ENCODE assay signal across 20 mouse cellular contexts in the genomic region with DNA sequence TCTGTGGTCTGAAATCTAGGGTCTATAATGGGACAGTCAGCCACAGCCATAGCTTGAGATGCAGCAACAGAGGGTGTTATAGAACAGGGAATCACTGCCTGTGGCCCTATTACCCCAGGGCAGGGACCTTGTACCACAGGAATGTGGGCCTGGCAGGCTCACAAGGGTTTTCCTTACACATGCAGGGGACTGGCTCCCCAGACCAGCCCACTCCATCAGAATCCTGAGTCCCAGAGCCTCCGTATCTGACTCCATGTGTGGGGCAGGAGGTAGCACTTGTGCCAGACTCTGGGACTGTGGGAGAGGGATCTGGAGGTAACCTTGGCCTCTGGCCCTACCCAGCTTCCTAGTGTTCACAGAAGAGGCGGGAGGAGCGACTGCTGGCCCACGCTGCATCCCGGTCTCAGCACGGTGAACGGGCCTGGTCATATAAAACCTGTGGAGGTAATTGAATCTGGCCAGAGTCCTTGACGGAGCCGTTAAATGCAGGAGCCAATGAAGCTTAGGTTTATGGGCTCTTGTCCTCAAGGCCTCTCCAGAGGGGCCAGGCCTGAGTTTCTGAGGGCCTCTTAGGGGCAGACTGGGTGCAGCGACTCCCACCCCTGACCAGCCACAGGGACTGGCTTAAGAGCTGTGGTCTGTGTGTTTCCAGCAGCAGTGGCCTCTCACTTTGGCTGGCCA.
DNase-seq lines count a peak whose midpoint lies in the region; ATAC-seq and TF ChIP-seq lines count a peak whose summit lies in the region.
"Had no signal": no experiment of that assay in that cellular context is flagged by ENCODE, and none has a peak within 500 bp of the region (broad histone marks: within the 10 kb centered on the region; RNA-seq: fewer than 3 reads in every experiment).

No protein-coding gene starts in this region.

- H3K9ac ChIP-seq in heart, embryonic 16.5 days (ENCODE audit: low read length) = 0 out of 2 replicates have a peak overlapping the region, but pooled peaks have one; percentile 12
- no peak overlapping the region for H3K9ac ChIP-seq in lung, postnatal 0 days (replicated peaks; ENCODE audit: low read depth)
- no peak overlapping the region for H3K9ac ChIP-seq in embryonic facial prominence, embryonic 15.5 days
- no peak overlapping the region for H3K9ac ChIP-seq in neural tube, embryonic 14.5 days (replicated peaks; ENCODE audit: low read depth, low read length)
- H3K9ac ChIP-seq: midbrain, embryonic 13.5 days had no signal

- no peak overlapping the region for H3K4me3 ChIP-seq in heart, embryonic 16.5 days (ENCODE audit: low read length)
- H3K4me3 ChIP-seq in heart, embryonic 10.5 days = no peak overlapping the region
- no peak overlapping the region for H3K4me3 ChIP-seq in lung, postnatal 0 days (ENCODE audit: low read depth, low read length)
- H3K4me3 ChIP-seq in embryonic facial prominence, embryonic 15.5 days (replicated peaks) = no peak overlapping the region
- no peak overlapping the region for H3K4me3 ChIP-seq in neural tube, embryonic 14.5 days (ENCODE audit: low read depth, low read length)
- H3K4me3 ChIP-seq: left cerebral cortex, adult 2 months; midbrain, embryonic 13.5 days; myocyte had no signal

- WGBS in heart, embryonic 16.5 days = 79% methylated on average over 10 of the region's 10 CpGs
- 75% methylated on average over 10 of the region's 10 CpGs for WGBS in heart, embryonic 10.5 days
- 52% methylated on average over 10 of the region's 10 CpGs for WGBS in lung, postnatal 0 days
- 52% methylated on average over 10 of the region's 10 CpGs for WGBS in embryonic facial prominence, embryonic 15.5 days
- whole genome bisulfite sequencing in neural tube, embryonic 14.5 days = 22% methylated on average over 10 of the region's 10 CpGs

- no peaks in the 10 kb centered on the region for H3K4me1 ChIP-seq in heart, embryonic 16.5 days (ENCODE audit: control insufficient read depth, insufficient read depth, low read length)
- H3K4me1 ChIP-seq in heart, embryonic 10.5 days = peaks cover under 1% of the 10 kb centered on the region; the same call in 1 of the 2 replicates
- H3K4me1 ChIP-seq in lung, postnatal 0 days (ENCODE audit: insufficient read depth, low read depth, low read length) = no peaks in the 10 kb centered on the region
- peaks cover 22% of the 10 kb centered on the region for H3K4me1 ChIP-seq in embryonic facial prominence, embryonic 15.5 days
- H3K4me1 ChIP-seq in neural tube, embryonic 14.5 days (ENCODE audit: control insufficient read depth, insufficient read depth, low read length) = peaks cover 10% of the 10 kb centered on the region; the same call in 1 of the 2 replicates

- 0 out of 2 replicates have a peak, but pooled peaks cover 2% of the 10 kb centered on the region for H3K27me3 ChIP-seq in heart, embryonic 16.5 days (ENCODE audit: control insufficient read depth, insufficient read depth, low read length)
- peaks cover 57% of the 10 kb centered on the region for H3K27me3 ChIP-seq in heart, embryonic 10.5 days (ENCODE audit: insufficient read depth, poor library complexity, severe bottlenecking)
- no peaks in the 10 kb centered on the region for H3K27me3 ChIP-seq in lung, postnatal 0 days (replicated peaks; ENCODE audit: insufficient read depth, low read length)
- H3K27me3 ChIP-seq in embryonic facial prominence, embryonic 15.5 days = no peaks in the 10 kb centered on the region; the same call in none of the 2 replicates
- H3K27me3 ChIP-seq in neural tube, embryonic 14.5 days (ENCODE audit: control insufficient read depth, insufficient read depth, low read length) = no peaks in the 10 kb centered on the region

- H3K9me3 ChIP-seq in heart, embryonic 16.5 days (replicated peaks; ENCODE audit: control insufficient read depth, low read length) = no peaks in the 10 kb centered on the region
- no peaks in the 10 kb centered on the region for H3K9me3 ChIP-seq in heart, embryonic 10.5 days
- no peaks in the 10 kb centered on the region for H3K9me3 ChIP-seq in lung, postnatal 0 days (ENCODE audit: low read length)
- H3K9me3 ChIP-seq in embryonic facial prominence, embryonic 15.5 days (replicated peaks) = no peaks in the 10 kb centered on the region
- no peaks in the 10 kb centered on the region for H3K9me3 ChIP-seq in neural tube, embryonic 14.5 days (ENCODE audit: control insufficient read depth, low read length)
- H3K9me3 ChIP-seq: midbrain, embryonic 13.5 days had no signal

- DNase-seq in heart, embryonic 10.5 days (ENCODE audit: low spot score) = no peak
- no peak for DNase-seq in lung, postnatal 0 days (ENCODE audit: low spot score)
- no peak for DNase-seq in lung, adult 18-20 months
- DNase-seq in frontal cortex, postnatal 36 days (ENCODE audit: low spot score in 2 of 2) = no peak
- no peak for DNase-seq in gastrocnemius, postnatal 25 days
- DNase-seq: cerebellum, adult 8-10 months; gastrocnemius, postnatal 10 days; heart, postnatal 4 days; kidney, postnatal 14 days; lung, adult 2 months; right cerebral cortex, adult 18-20 months; thymus, postnatal 36 days had no signal

- no peaks in the 10 kb centered on the region for H3K36me3 ChIP-seq in heart, embryonic 16.5 days (ENCODE audit: control insufficient read depth, insufficient read depth)
- no peaks in the 10 kb centered on the region for H3K36me3 ChIP-seq in heart, embryonic 10.5 days
- H3K36me3 ChIP-seq in lung, postnatal 0 days (ENCODE audit: insufficient read depth, low read length) = no peaks in the 10 kb centered on the region
- no peaks in the 10 kb centered on the region for H3K36me3 ChIP-seq in embryonic facial prominence, embryonic 15.5 days
- no peaks in the 10 kb centered on the region for H3K36me3 ChIP-seq in neural tube, embryonic 14.5 days (ENCODE audit: control insufficient read depth, insufficient read depth, low read length)
- H3K36me3 ChIP-seq: midbrain, embryonic 13.5 days had no signal

- no peak overlapping the region for H3K27ac ChIP-seq in heart, embryonic 16.5 days (ENCODE audit: low read length)
- H3K27ac ChIP-seq in heart, embryonic 10.5 days = no peak overlapping the region
- no peak overlapping the region for H3K27ac ChIP-seq in lung, postnatal 0 days (ENCODE audit: low read length)
- no peak overlapping the region for H3K27ac ChIP-seq in embryonic facial prominence, embryonic 15.5 days (replicated peaks)
- H3K27ac ChIP-seq in neural tube, embryonic 14.5 days (ENCODE audit: low read depth, low read length) = no peak overlapping the region
- H3K27ac ChIP-seq: left cerebral cortex, adult 2 months; midbrain, embryonic 13.5 days had no signal

- ATAC-seq in heart, embryonic 16.5 days (replicated peaks; ENCODE audit: extremely low read depth, insufficient read depth, low FRiP score) = no peak
- ATAC-seq in lung, postnatal 0 days = 0 out of 2 replicates have a peak, but pooled peaks have one; percentile 33
- ATAC-seq in embryonic facial prominence, embryonic 15.5 days (ENCODE audit: insufficient number of reproducible peaks, low FRiP score, low TSS enrichment, low read depth) = peak; percentile 40; the same call in 1 of the 2 replicates
- ATAC-seq in neural tube, embryonic 14.5 days (ENCODE audit: low read depth) = peak; percentile 29; the same call in 1 of the 2 replicates
- ATAC-seq: forebrain, embryonic 16.5 days; inflammation-experienced regulatory T-cells, adult 6 months; midbrain, embryonic 13.5 days had no signal

- no peak for TF ChIP-seq CTCF in lung, postnatal 0 days (IDR thresholded peaks at IDR 0.05)

- no peak for TF ChIP-seq EP300 in lung, postnatal 0 days (IDR thresholded peaks at IDR 0.05)

- no peak overlapping the region for H3K4me2 ChIP-seq in heart, embryonic 16.5 days (ENCODE audit: low read depth, low read length)
- no peak overlapping the region for H3K4me2 ChIP-seq in lung, postnatal 0 days (replicated peaks; ENCODE audit: low read depth, low read length)
- H3K4me2 ChIP-seq in embryonic facial prominence, embryonic 15.5 days (replicated peaks) = no peak overlapping the region
- no peak overlapping the region for H3K4me2 ChIP-seq in neural tube, embryonic 14.5 days (ENCODE audit: low read depth, low read length)
- H3K4me2 ChIP-seq: midbrain, embryonic 13.5 days had no signal
